In the genomic region with DNA sequence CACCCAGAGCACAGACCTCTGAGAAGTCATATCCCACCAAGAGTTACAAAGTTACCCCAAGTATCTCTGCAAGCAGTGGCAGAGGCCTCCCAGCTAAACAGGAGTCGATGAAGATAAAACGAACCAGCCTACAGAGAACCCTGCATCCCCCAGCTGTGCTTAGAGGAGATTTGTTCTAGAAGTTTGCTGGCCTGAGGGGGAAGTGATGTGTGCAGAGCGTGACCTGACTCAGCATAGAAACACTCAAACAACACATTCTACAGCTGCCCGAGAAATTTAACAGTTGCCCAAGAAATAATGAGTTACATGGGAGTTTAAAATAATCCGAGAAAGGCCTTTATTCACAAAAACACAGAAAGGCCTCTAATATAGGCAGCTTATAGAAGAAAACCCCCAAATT, we compare ENCODE assay signal across 19 mouse cellular contexts. TPM values are rescaled to one million over a fixed set of nuclear protein-coding genes. Genes with fewer than 3 reads are reported as not detected.
DNase-seq lines count a peak whose midpoint lies in the region; ATAC-seq and TF ChIP-seq lines count a peak whose summit lies in the region.
"Had no signal": no experiment of that assay in that cellular context is flagged by ENCODE, and none has a peak within 500 bp of the region (broad histone marks: within the 10 kb centered on the region; RNA-seq: fewer than 3 reads in every experiment).

No protein-coding gene starts in this region.

- no peak overlapping the region for H3K4me3 ChIP-seq in heart, embryonic 10.5 days
- no peak overlapping the region for H3K4me3 ChIP-seq in lung, postnatal 0 days (ENCODE audit: low read depth, low read length)
- no peak overlapping the region for H3K4me3 ChIP-seq in liver, postnatal 0 days (ENCODE audit: low read depth, low read length)
- no peak overlapping the region for H3K4me3 ChIP-seq in left cerebral cortex, adult 2 months
- H3K4me3 ChIP-seq: forebrain, embryonic 15.5 days; hindbrain, embryonic 13.5 days; intestine, embryonic 15.5 days; limb, embryonic 13.5 days; midbrain, embryonic 12.5 days; myocyte had no signal

- peak overlapping the region; percentile 85 for H3K27ac ChIP-seq in heart, embryonic 10.5 days
- no peak overlapping the region for H3K27ac ChIP-seq in lung, postnatal 0 days (ENCODE audit: low read length)
- peak overlapping the region; percentile 55 for H3K27ac ChIP-seq in liver, postnatal 0 days (ENCODE audit: low read depth)
- no peak overlapping the region for H3K27ac ChIP-seq in left cerebral cortex, adult 2 months
- H3K27ac ChIP-seq: forebrain, embryonic 15.5 days; hindbrain, embryonic 13.5 days; intestine, embryonic 15.5 days; limb, embryonic 13.5 days; midbrain, embryonic 12.5 days had no signal

- H3K4me2 ChIP-seq in lung, postnatal 0 days (replicated peaks; ENCODE audit: low read depth, low read length) = no peak overlapping the region
- H3K4me2 ChIP-seq in liver, postnatal 0 days (ENCODE audit: low read depth, low read length) = peak overlapping the region; percentile 63; the same call in 1 of the 2 replicates
- H3K4me2 ChIP-seq: forebrain, embryonic 15.5 days; hindbrain, embryonic 13.5 days; intestine, embryonic 15.5 days; limb, embryonic 13.5 days; midbrain, embryonic 12.5 days had no signal

- H3K4me1 ChIP-seq in heart, embryonic 10.5 days = peaks cover 96% of the 10 kb centered on the region
- no peaks in the 10 kb centered on the region for H3K4me1 ChIP-seq in lung, postnatal 0 days (ENCODE audit: insufficient read depth, low read depth, low read length)
- 0 out of 2 replicates have a peak, but pooled peaks cover 8% of the 10 kb centered on the region for H3K4me1 ChIP-seq in liver, postnatal 0 days (ENCODE audit: insufficient read depth)
- H3K4me1 ChIP-seq: forebrain, embryonic 15.5 days; hindbrain, embryonic 13.5 days; midbrain, embryonic 12.5 days had no signal

- peaks cover 11% of the 10 kb centered on the region for H3K36me3 ChIP-seq in heart, embryonic 10.5 days
- H3K36me3 ChIP-seq in lung, postnatal 0 days (ENCODE audit: insufficient read depth, low read length) = no peaks in the 10 kb centered on the region
- H3K36me3 ChIP-seq in liver, postnatal 0 days (replicated peaks; ENCODE audit: insufficient read depth, low read length) = no peaks in the 10 kb centered on the region
- H3K36me3 ChIP-seq: forebrain, embryonic 15.5 days; hindbrain, embryonic 13.5 days; intestine, embryonic 15.5 days; limb, embryonic 13.5 days; midbrain, embryonic 12.5 days had no signal

- WGBS in heart, embryonic 10.5 days = 60% methylated on average over 5 of the region's 5 CpGs
- 51% methylated on average over 5 of the region's 5 CpGs for WGBS in lung, postnatal 0 days
- WGBS in liver, postnatal 0 days (ENCODE audit: insufficient replicate concordance) = 51% methylated on average over 5 of the region's 5 CpGs

- no peak for DNase-seq in heart, embryonic 10.5 days (ENCODE audit: low spot score)
- no peak for DNase-seq in heart, postnatal 10 days
- DNase-seq in lung, postnatal 0 days (ENCODE audit: low spot score) = peak; percentile 40
- DNase-seq in lung, postnatal 14 days = no peak
- DNase-seq in c-Kit-positive CD71-positive TER-119-positive erythroid progenitor cells, embryonic 14.5 days (ENCODE audit: low spot score) = peak; percentile 62
- DNase-seq in liver, postnatal 0 days = peak; percentile 31
- DNase-seq in left cerebral cortex, adult 2 months (ENCODE audit: extremely low spot score in 1 of 2, low spot score in 2 of 2) = no peak
- DNase-seq: adrenal gland, postnatal 14 days; cerebellum, adult 9-10 months; retina, postnatal 1 day; spleen, adult 18-20 months had no signal

- TF ChIP-seq EP300 in lung, postnatal 0 days (IDR thresholded peaks at IDR 0.05) = no peak
- peak; percentile 70 for TF ChIP-seq EP300 in liver, postnatal 0 days (IDR thresholded peaks at IDR 0.05; ENCODE audit: low read depth)

- H3K9me3 ChIP-seq in heart, embryonic 10.5 days = no peaks in the 10 kb centered on the region
- no peaks in the 10 kb centered on the region for H3K9me3 ChIP-seq in lung, postnatal 0 days (ENCODE audit: low read length)
- no peaks in the 10 kb centered on the region for H3K9me3 ChIP-seq in liver, postnatal 0 days (ENCODE audit: low read length)
- H3K9me3 ChIP-seq: forebrain, embryonic 15.5 days; hindbrain, embryonic 13.5 days; intestine, embryonic 15.5 days; limb, embryonic 13.5 days; midbrain, embryonic 12.5 days had no signal

- no peak overlapping the region for H3K9ac ChIP-seq in lung, postnatal 0 days (replicated peaks; ENCODE audit: low read depth)
- 0 out of 2 replicates have a peak overlapping the region, but pooled peaks have one; percentile 34 for H3K9ac ChIP-seq in liver, postnatal 0 days (replicated peaks)
- H3K9ac ChIP-seq: forebrain, embryonic 15.5 days; hindbrain, embryonic 13.5 days; intestine, embryonic 15.5 days; limb, embryonic 13.5 days; midbrain, embryonic 12.5 days had no signal

- intact Hi-C loops in heart, postnatal 10 days (cut with DNase I) = no loop called here
- intact Hi-C loops in left cerebral cortex, adult 2 months (cut with DNase I) = no loop called here

- ATAC-seq in lung, postnatal 0 days = peak; percentile 36; the same call in 1 of the 2 replicates
- ATAC-seq in liver, postnatal 0 days = peak; percentile 57
- ATAC-seq in megakaryocyte progenitor cell, adult 5-6 weeks (replicated peaks; ENCODE audit: poor library complexity) = no peak
- ATAC-seq: forebrain, embryonic 15.5 days; intestine, embryonic 15.5 days had no signal

- no peaks in the 10 kb centered on the region for H3K27me3 ChIP-seq in heart, embryonic 10.5 days (ENCODE audit: insufficient read depth, poor library complexity, severe bottlenecking)
- H3K27me3 ChIP-seq in lung, postnatal 0 days (replicated peaks; ENCODE audit: insufficient read depth, low read length) = no peaks in the 10 kb centered on the region
- H3K27me3 ChIP-seq in liver, postnatal 0 days (ENCODE audit: insufficient read depth, low read length) = no peaks in the 10 kb centered on the region
- H3K27me3 ChIP-seq: forebrain, embryonic 15.5 days; intestine, embryonic 15.5 days; limb, embryonic 13.5 days; midbrain, embryonic 12.5 days had no signal

- TF ChIP-seq CTCF in lung, postnatal 0 days (IDR thresholded peaks at IDR 0.05) = no peak
- TF ChIP-seq CTCF in liver, postnatal 0 days (IDR thresholded peaks at IDR 0.05; ENCODE audit: low read depth) = no peak
- no peak for TF ChIP-seq CTCF in left cerebral cortex, adult 2 months (IDR thresholded peaks at IDR 0.05)

RNA-seq across cellular contexts. Expression of a gene that starts 39.1 kb away (rescaled TPM):
- polyA plus RNA-seq in heart, embryonic 10.5 days (2016; fragmentation: Nextera tagmentation; extraction: Ambion mirVana) = 32.5 and 43.7 TPM in 2 replicates
- 100 to 1,000 TPM; 378 to 449 TPM for total RNA-seq in heart, postnatal 10 days (2021)
- polyA plus RNA-seq in lung, postnatal 0 days (2015; fragmentation: Nextera tagmentation; extraction: Ambion mirVana) = 4.0 and 6.0 TPM in 2 replicates
- 0.11 and 0.19 TPM in 2 replicates for polyA plus RNA-seq in liver, postnatal 0 days (2015; fragmentation: Nextera tagmentation; extraction: Ambion mirVana)
- under 1 TPM; 0.63 to 0.81 TPM for total RNA-seq in left cerebral cortex, adult 2 months (2021)
- not detected in 2 replicates for total RNA-seq in megakaryocyte progenitor cell, adult 5-6 weeks (2015)
- total RNA-seq in megakaryocyte progenitor cell, adult 5-6 weeks (2017) = not detected in 2 replicates
- total RNA-seq: neutrophil, adult 5-6 weeks had no signal

Comparison
In these comparisons a context has a peak if more than half of its experiments do, and no peak if none do; other contexts are left out.
1. DNase-seq: peak in lung, postnatal 0 days (single experiment), c-Kit-positive CD71-positive TER-119-positive erythroid progenitor cells, embryonic 14.5 days (single experiment) and liver, postnatal 0 days (single experiment); none in heart, embryonic 10.5 days (single experiment), heart, postnatal 10 days (0 of 2), lung, postnatal 14 days (single experiment) and left cerebral cortex, adult 2 months (0 of 2).
2. H3K27ac ChIP-seq: peak in heart, embryonic 10.5 days (single experiment) and liver, postnatal 0 days (single experiment); none in lung, postnatal 0 days (single experiment) and left cerebral cortex, adult 2 months (single experiment).
3. RNA of a gene that starts 39.1 kb away (total RNA-seq): 378 to 449 TPM in heart, postnatal 10 days; 0.63 to 0.81 TPM in left cerebral cortex, adult 2 months and not detected in megakaryocyte progenitor cell, adult 5-6 weeks; every median in the first group is over 100 times any median in the second.